Mouse (Mus musculus): Measurements from ENCODE around the gene Gm10037. TPM values are rescaled to one million over a fixed set of nuclear protein-coding genes. Genes with fewer than 3 reads are reported as not detected.
A peak's percentile ranks its signal among the peaks of the same experiment; 100 is the strongest.
"Not testable (repeated sequence)": the region's sequence is repeated elsewhere in the genome, so short reads cannot be mapped to it uniquely, and the experiment has no call there.

The Gm10037 gene
- polyA plus RNA-seq (2015; fragmentation: Nextera tagmentation; extraction: Ambion mirVana) = 4.1 and 4.8 TPM in 2 replicates

- Histone ChIP-seq H3K36me3 (ENCODE audit: poor library complexity, severe bottlenecking) (peaks cover 12% of the 10 kb centered on the region), H3K27ac (no peak within 1 kb of the TSS)
These were observed at the start of gene Gm10037 for GRCm38 (mm10) chr13:67830911-67831336. TSS of gene Gm10037 (plus strand) at chr13:67831106.

GRCm38 (mm10) chr13:67791921-67792455, 38.9 kb upstream of the Gm10037 start:
- Histone ChIP-seq H3K27me3 (no peaks in the 10 kb centered on the region), H3K9ac (no peak overlapping the region), H3K4me3 (no peak overlapping the region), H3K4me2 (no peak overlapping the region), H3K9me3 (replicated peaks) (no peaks in the 10 kb centered on the region), H3K36me3 (ENCODE audit: poor library complexity, severe bottlenecking) (peaks cover 17% of the 10 kb centered on the region), H3K4me1 (no peaks in the 10 kb centered on the region), H3K27ac (no peak overlapping the region)
- WGBS = 90% methylated on average over 10 of the region's 10 CpGs
- no peak for ATAC-seq

More at GRCm38 (mm10) chr13:67830911-67831336, at the start of gene Gm10037:
- H3K4me2 ChIP-seq = peak within 1 kb of the TSS; percentile 63
- peak within 1 kb of the TSS; percentile 71 for H3K9ac ChIP-seq
- H3K27me3 ChIP-seq = no peaks in the 10 kb centered on the region
- peaks cover 5% of the 10 kb centered on the region; the same call in 1 of the 2 replicates for H3K9me3 ChIP-seq (replicated peaks)
- peak within 1 kb of the TSS; percentile 56 for H3K4me3 ChIP-seq
- 4% methylated on average over 14 of the region's 14 CpGs for WGBS
- ATAC-seq = peak; percentile 85
- peaks cover 3% of the 10 kb centered on the region; the same call in 1 of the 2 replicates for H3K4me1 ChIP-seq

- WGBS = 40% methylated on average over 3 of the region's 3 CpGs
These were observed 32.3 kb upstream of the Gm10037 start for GRCm38 (mm10) chr13:67798618-67799017.

GRCm38 (mm10) chr13:67799151-67799550, 31.8 kb upstream of the Gm10037 start:
- 73% methylated on average over 3 of the region's 3 CpGs for WGBS
- not testable (repeated sequence) for H3K4me3 ChIP-seq; H3K36me3 ChIP-seq (ENCODE audit: poor library complexity, severe bottlenecking); H3K27ac ChIP-seq; H3K4me2 ChIP-seq; H3K9ac ChIP-seq; ATAC-seq; H3K27me3 ChIP-seq; H3K9me3 ChIP-seq (replicated peaks); H3K4me1 ChIP-seq

More at GRCm38 (mm10) chr13:67798618-67799017, 32.3 kb upstream of the Gm10037 start:
- no peaks in the 10 kb centered on the region for H3K27me3 ChIP-seq
- no peaks in the 10 kb centered on the region for H3K36me3 ChIP-seq (ENCODE audit: poor library complexity, severe bottlenecking)
- H3K4me3 ChIP-seq = no peak overlapping the region
- H3K4me2 ChIP-seq = no peak overlapping the region
- H3K9ac ChIP-seq = no peak overlapping the region
- ATAC-seq = no peak
- no peaks in the 10 kb centered on the region for H3K9me3 ChIP-seq (replicated peaks)
- no peaks in the 10 kb centered on the region for H3K4me1 ChIP-seq
- H3K27ac ChIP-seq = no peak overlapping the region

- 62% methylated on average over 1 of the region's 1 CpGs for WGBS
- Histone ChIP-seq H3K4me3 (no peak overlapping the region), H3K9ac (no peak overlapping the region), H3K4me1 (peaks cover 3% of the 10 kb centered on the region; the same call in 1 of the 2 replicates), H3K4me2 (no peak overlapping the region), H3K27me3 (no peaks in the 10 kb centered on the region), H3K9me3 (replicated peaks) (0 out of 2 replicates have a peak, but pooled peaks cover 5% of the 10 kb centered on the region), H3K27ac (no peak overlapping the region), H3K36me3 (ENCODE audit: poor library complexity, severe bottlenecking) (0 out of 2 replicates have a peak, but pooled peaks cover 5% of the 10 kb centered on the region)
- ATAC-seq = no peak
These were observed 19.2 kb upstream of the Gm10037 start for GRCm38 (mm10) chr13:67811651-67812210.

GRCm38 (mm10) chr13:67812961-67813709, 17.8 kb upstream of the Gm10037 start:
- no peak overlapping the region for H3K9ac ChIP-seq
- no peak overlapping the region for H3K27ac ChIP-seq
- WGBS = 78% methylated on average over 8 of the region's 8 CpGs
- 0 out of 2 replicates have a peak, but pooled peaks cover 7% of the 10 kb centered on the region for H3K36me3 ChIP-seq (ENCODE audit: poor library complexity, severe bottlenecking)
- peak overlapping the region; percentile 73 for H3K4me3 ChIP-seq
- no peaks in the 10 kb centered on the region for H3K27me3 ChIP-seq
- peaks cover 3% of the 10 kb centered on the region; the same call in 1 of the 2 replicates for H3K4me1 ChIP-seq
- H3K4me2 ChIP-seq = no peak overlapping the region
- peaks cover 8% of the 10 kb centered on the region; the same call in 1 of the 2 replicates for H3K9me3 ChIP-seq (replicated peaks)
- ATAC-seq = no peak; the same call in 1 of the 2 replicates

GRCm38 (mm10) chr13:67813710-67814660, 16.9 kb upstream of the Gm10037 start, which contains the start of gene Zfp273:
TSS of gene Zfp273 (plus strand) at chr13:67813740.
- Histone ChIP-seq H3K4me2 (peak within 1 kb of the TSS; percentile 70), H3K27ac (peak within 1 kb of the TSS; percentile 80; the same call in 1 of the 2 replicates), H3K4me3 (peak within 1 kb of the TSS; percentile 73), H3K36me3 (ENCODE audit: poor library complexity, severe bottlenecking) (peaks cover 15% of the 10 kb centered on the region), H3K9ac (peak within 1 kb of the TSS; percentile 69), H3K9me3 (replicated peaks) (peaks cover 13% of the 10 kb centered on the region; the same call in 1 of the 2 replicates), H3K27me3 (no peaks in the 10 kb centered on the region), H3K4me1 (peaks cover 3% of the 10 kb centered on the region; the same call in 1 of the 2 replicates)
- peak; percentile 96 for ATAC-seq
- 3% methylated on average over 31 of the region's 31 CpGs for WGBS

GRCm38 (mm10) chr13:67818636-67819035, 12.3 kb upstream of the Gm10037 start:
- Histone ChIP-seq H3K27me3 (no peaks in the 10 kb centered on the region), H3K9me3 (replicated peaks) (peaks cover 27% of the 10 kb centered on the region), H3K9ac (no peak overlapping the region), H3K4me3 (no peak overlapping the region), H3K36me3 (ENCODE audit: poor library complexity, severe bottlenecking) (peaks cover 43% of the 10 kb centered on the region), H3K4me2 (no peak overlapping the region), H3K4me1 (peaks cover 3% of the 10 kb centered on the region; the same call in 1 of the 2 replicates), H3K27ac (no peak overlapping the region)
- 89% methylated on average over 1 of the region's 1 CpGs for whole genome bisulfite sequencing
- no peak for ATAC-seq

GRCm38 (mm10) chr13:67833137-67833536, 2.2 kb downstream of the Gm10037 start:
- not testable (repeated sequence) for H3K9me3 ChIP-seq (replicated peaks); H3K9ac ChIP-seq; H3K4me1 ChIP-seq; H3K36me3 ChIP-seq (ENCODE audit: poor library complexity, severe bottlenecking); H3K27ac ChIP-seq; H3K4me2 ChIP-seq; ATAC-seq; H3K27me3 ChIP-seq; H3K4me3 ChIP-seq

- Histone ChIP-seq H3K9me3 (replicated peaks) (no peaks in the 10 kb centered on the region), H3K4me2 (peak overlapping the region; percentile 56), H3K27me3 (no peaks in the 10 kb centered on the region), H3K9ac (peak overlapping the region; percentile 54), H3K36me3 (ENCODE audit: poor library complexity, severe bottlenecking) (no peaks in the 10 kb centered on the region), H3K4me1 (peaks cover 4% of the 10 kb centered on the region; the same call in 1 of the 2 replicates), H3K4me3 (peak overlapping the region; percentile 39), H3K27ac (no peak overlapping the region)
- WGBS = 51% methylated on average over 6 of the region's 6 CpGs
- ATAC-seq = no peak; the same call in 1 of the 2 replicates
These were observed 12.8 kb downstream of the Gm10037 start for GRCm38 (mm10) chr13:67843775-67844118.

- H3K4me1 ChIP-seq = peaks cover 4% of the 10 kb centered on the region; the same call in 1 of the 2 replicates
These were observed 13.4 kb downstream of the Gm10037 start for GRCm38 (mm10) chr13:67844119-67844852.

More at GRCm38 (mm10) chr13:67844119-67844852, 13.4 kb downstream of the Gm10037 start:
- Histone ChIP-seq H3K27ac (no peak overlapping the region), H3K4me2 (peak overlapping the region; percentile 56), H3K9ac (peak overlapping the region; percentile 54), H3K4me3 (peak overlapping the region; percentile 39), H3K27me3 (no peaks in the 10 kb centered on the region), H3K36me3 (ENCODE audit: poor library complexity, severe bottlenecking) (no peaks in the 10 kb centered on the region), H3K9me3 (replicated peaks) (no peaks in the 10 kb centered on the region)
- WGBS = under 1% methylated on average over 13 of the region's 19 CpGs
- ATAC-seq = peak; percentile 88

Measured in forebrain, embryonic 13.5 days (tissue).